Comparison of ENCODE assay signal across 17 mouse cellular contexts in genomic region chr15:102733759-102734531, GRCm38 (mm10). TPM values are rescaled to one million over a fixed set of nuclear protein-coding genes. Genes with fewer than 3 reads are reported as not detected.
DNase-seq lines count a peak whose midpoint lies in the region; ATAC-seq and TF ChIP-seq lines count a peak whose summit lies in the region.
"Had no signal": no experiment of that assay in that cellular context is flagged by ENCODE, and none has a peak within 500 bp of the region (broad histone marks: within the 10 kb centered on the region; RNA-seq: fewer than 3 reads in every experiment).

No protein-coding gene starts in this region.

- no peak for DNase-seq in forebrain, embryonic 11.5 days (ENCODE audit: low spot score)
- peak; percentile 43 to 47 for DNase-seq in left cerebral cortex, postnatal 25 days (ENCODE audit: low spot score in 2 of 2)
- no peak for DNase-seq in left cerebral cortex, postnatal 10 days (ENCODE audit: extremely low spot score in 1 of 2, low spot score in 2 of 2)
- peak; percentile 40 for DNase-seq in hindbrain, postnatal 0 days (ENCODE audit: low spot score)
- DNase-seq in testis, postnatal 14 days (ENCODE audit: low spot score) = no peak
- DNase-seq in thymus, postnatal 4 days = no peak
- DNase-seq: lung, postnatal 10 days; right cerebral cortex, postnatal 25 days; thymus, postnatal 36 days had no signal

- 86% methylated on average over 28 of the region's 28 CpGs for WGBS in forebrain, embryonic 13.5 days
- WGBS in forebrain, embryonic 11.5 days = 92% methylated on average over 28 of the region's 28 CpGs
- WGBS in forebrain, embryonic 15.5 days = 74% methylated on average over 28 of the region's 28 CpGs
- 59% methylated on average over 28 of the region's 28 CpGs for WGBS in hindbrain, postnatal 0 days

- ATAC-seq in forebrain, embryonic 13.5 days = no peak
- no peak for ATAC-seq in forebrain, embryonic 11.5 days (replicated peaks; ENCODE audit: low FRiP score)
- ATAC-seq in forebrain, embryonic 15.5 days (replicated peaks) = no peak
- ATAC-seq in hindbrain, postnatal 0 days = no peak
- ATAC-seq: intestine, embryonic 15.5 days had no signal

- peaks cover 36% of the 10 kb centered on the region for H3K4me1 ChIP-seq in forebrain, embryonic 13.5 days
- H3K4me1 ChIP-seq in forebrain, embryonic 11.5 days (replicated peaks; ENCODE audit: control insufficient read depth, insufficient read depth, low read length) = 0 out of 2 replicates have a peak, but pooled peaks cover 6% of the 10 kb centered on the region
- peaks cover 56% of the 10 kb centered on the region for H3K4me1 ChIP-seq in forebrain, embryonic 15.5 days
- H3K4me1 ChIP-seq in hindbrain, postnatal 0 days (ENCODE audit: insufficient read depth, low read length) = no peaks in the 10 kb centered on the region; the same call in 1 of the 2 replicates

- H3K36me3 ChIP-seq in forebrain, embryonic 13.5 days (ENCODE audit: poor library complexity, severe bottlenecking) = no peaks in the 10 kb centered on the region
- no peaks in the 10 kb centered on the region for H3K36me3 ChIP-seq in forebrain, embryonic 11.5 days (ENCODE audit: control insufficient read depth, insufficient read depth, low read length)
- H3K36me3 ChIP-seq in forebrain, embryonic 15.5 days = no peaks in the 10 kb centered on the region
- H3K36me3 ChIP-seq in hindbrain, postnatal 0 days (ENCODE audit: insufficient read depth, low read length) = no peaks in the 10 kb centered on the region
- H3K36me3 ChIP-seq: embryonic facial prominence, embryonic 13.5 days; heart, embryonic 12.5 days; intestine, embryonic 15.5 days; limb, embryonic 15.5 days had no signal

- peaks cover 48% of the 10 kb centered on the region for H3K27me3 ChIP-seq in forebrain, embryonic 13.5 days
- H3K27me3 ChIP-seq in forebrain, embryonic 11.5 days (ENCODE audit: control insufficient read depth, insufficient read depth, low read length) = peaks cover 23% of the 10 kb centered on the region
- no peaks in the 10 kb centered on the region for H3K27me3 ChIP-seq in forebrain, embryonic 15.5 days
- H3K27me3 ChIP-seq in hindbrain, postnatal 0 days (ENCODE audit: insufficient read depth, low read length) = no peaks in the 10 kb centered on the region

- peak overlapping the region; percentile 32; the same call in 1 of the 2 replicates for H3K27ac ChIP-seq in forebrain, embryonic 13.5 days
- no peak overlapping the region for H3K27ac ChIP-seq in forebrain, embryonic 11.5 days (ENCODE audit: low read depth, low read length)
- H3K27ac ChIP-seq in forebrain, embryonic 15.5 days (replicated peaks) = peak overlapping the region; percentile 95
- peak overlapping the region; percentile 70 for H3K27ac ChIP-seq in hindbrain, postnatal 0 days
- H3K27ac ChIP-seq: embryonic facial prominence, embryonic 13.5 days; gastrocnemius, adult 2 months; intestine, embryonic 15.5 days; limb, embryonic 15.5 days; stomach, postnatal 0 days had no signal

- no peak overlapping the region for H3K4me2 ChIP-seq in forebrain, embryonic 13.5 days
- H3K4me2 ChIP-seq in forebrain, embryonic 11.5 days (ENCODE audit: low read depth, low read length, severe bottlenecking) = no peak overlapping the region
- no peak overlapping the region for H3K4me2 ChIP-seq in forebrain, embryonic 15.5 days (replicated peaks)
- H3K4me2 ChIP-seq in hindbrain, postnatal 0 days (ENCODE audit: low read depth, low read length) = no peak overlapping the region
- H3K4me2 ChIP-seq: embryonic facial prominence, embryonic 13.5 days; heart, embryonic 12.5 days; intestine, embryonic 15.5 days; limb, embryonic 15.5 days had no signal

- no peak overlapping the region for H3K9ac ChIP-seq in forebrain, embryonic 13.5 days
- no peak overlapping the region for H3K9ac ChIP-seq in forebrain, embryonic 11.5 days (ENCODE audit: low read length)
- H3K9ac ChIP-seq in forebrain, embryonic 15.5 days (replicated peaks) = no peak overlapping the region
- no peak overlapping the region for H3K9ac ChIP-seq in hindbrain, postnatal 0 days (replicated peaks; ENCODE audit: low read length)
- H3K9ac ChIP-seq: embryonic facial prominence, embryonic 13.5 days; heart, embryonic 12.5 days; intestine, embryonic 15.5 days; limb, embryonic 15.5 days had no signal

- no peak overlapping the region for H3K4me3 ChIP-seq in forebrain, embryonic 13.5 days
- H3K4me3 ChIP-seq in forebrain, embryonic 11.5 days (ENCODE audit: low read depth, low read length) = no peak overlapping the region
- H3K4me3 ChIP-seq in forebrain, embryonic 15.5 days = no peak overlapping the region
- no peak overlapping the region for H3K4me3 ChIP-seq in hindbrain, postnatal 0 days (ENCODE audit: low read length)
- H3K4me3 ChIP-seq: embryonic facial prominence, embryonic 13.5 days; gastrocnemius, adult 2 months; heart, embryonic 12.5 days; intestine, embryonic 15.5 days; limb, embryonic 15.5 days had no signal

- intact Hi-C loops in left cerebral cortex, postnatal 25 days (cut with DNase I) = no loop called here
- intact Hi-C loops in left cerebral cortex, postnatal 10 days (cut with DNase I) = no loop called here

- no peak for TF ChIP-seq CTCF in hindbrain, postnatal 0 days (IDR thresholded peaks at IDR 0.05; ENCODE audit: low read depth)

- H3K9me3 ChIP-seq in forebrain, embryonic 13.5 days (replicated peaks) = no peaks in the 10 kb centered on the region
- no peaks in the 10 kb centered on the region for H3K9me3 ChIP-seq in forebrain, embryonic 11.5 days (ENCODE audit: control insufficient read depth, low read length)
- H3K9me3 ChIP-seq in forebrain, embryonic 15.5 days = no peaks in the 10 kb centered on the region
- H3K9me3 ChIP-seq in hindbrain, postnatal 0 days (ENCODE audit: low read length) = no peaks in the 10 kb centered on the region
- H3K9me3 ChIP-seq: embryonic facial prominence, embryonic 13.5 days; heart, embryonic 12.5 days; intestine, embryonic 15.5 days; limb, embryonic 15.5 days had no signal

RNA-seq across cellular contexts. Expression of gene Calcoco1, which starts 12.0 kb away (rescaled TPM):
- 45.0 and 48.7 TPM in 2 replicates for polyA plus RNA-seq in forebrain, embryonic 13.5 days (2015; fragmentation: Nextera tagmentation; extraction: Ambion mirVana)
- polyA plus RNA-seq in forebrain, embryonic 11.5 days (2014; fragmentation: Nextera tagmentation; extraction: Ambion mirVana) = 30.4 and 31.1 TPM in 2 replicates
- total RNA-seq in left cerebral cortex, postnatal 25 days (2021) = 10 to 100 TPM; 64.4 to 68.3 TPM
- 10 to 100 TPM; 44.3 to 46.7 TPM for total RNA-seq in left cerebral cortex, postnatal 10 days (2021)
- polyA plus RNA-seq in forebrain, embryonic 15.5 days (2015; fragmentation: Nextera tagmentation; extraction: Ambion mirVana) = 72.1 and 74.5 TPM in 2 replicates
- 26.6 and 32.4 TPM in 2 replicates for total RNA-seq in hindbrain, postnatal 0 days (2014; rRNA removed)
- polyA plus RNA-seq in hindbrain, postnatal 0 days (2015; fragmentation: Nextera tagmentation; extraction: Ambion mirVana) = 29.8 and 30.3 TPM in 2 replicates

Comparison
In these comparisons a context has a peak if more than half of its experiments do, and no peak if none do; other contexts are left out.
1. DNase-seq: peak in left cerebral cortex, postnatal 25 days (2 of 2) and hindbrain, postnatal 0 days (single experiment); none in forebrain, embryonic 11.5 days (single experiment), left cerebral cortex, postnatal 10 days (0 of 2), testis, postnatal 14 days (single experiment) and thymus, postnatal 4 days (single experiment).